Mouse (Mus musculus): ENCODE results near the gene Tectb. TPM values are rescaled to one million over a fixed set of nuclear protein-coding genes. Genes with fewer than 3 reads are reported as not detected.
"Not testable (repeated sequence)": the region's sequence is repeated elsewhere in the genome, so short reads cannot be mapped to it uniquely, and the experiment has no call there.

The Tectb gene
- total and polyA plus RNA-seq, 3 experiments, result 0.11 TPM; not detected in 2

GRCm38 (mm10) chr19:55147568-55147967 is 33.0 kb upstream of the Tectb start:
- Histone ChIP-seq H3K9me3 (replicated peaks) (no peaks in the 10 kb centered on the region), H3K4me1 (ENCODE audit: insufficient read depth, low read depth, low read length) (no peaks in the 10 kb centered on the region), H3K27me3 (ENCODE audit: insufficient read depth, low read length) (peaks cover 23% of the 10 kb centered on the region), H3K4me3 (ENCODE audit: low read depth, low read length) (no peak overlapping the region), H3K36me3 (replicated peaks) (no peaks in the 10 kb centered on the region)
- no peak for TF ChIP-seq POLR2AphosphoS5 (IDR thresholded peaks at IDR 0.05; ENCODE audit: insufficient replicate concordance, low read depth, low read length)
- no peak for TF ChIP-seq GATA1 (IDR thresholded peaks at IDR 0.05; ENCODE audit: borderline replicate concordance, low read length)
- no peak for TF ChIP-seq TAL1 (conservative IDR thresholded peaks at IDR 0.05; ENCODE audit: low read depth, low read length)
- TF ChIP-seq GATA2 (IDR thresholded peaks at IDR 0.05; ENCODE audit: borderline replicate concordance, low read depth, low read length), result no peak
- no peak for TF ChIP-seq CTCF (IDR thresholded peaks at IDR 0.05; ENCODE audit: low read depth, low read length)
- DNase-seq (ENCODE audit: low spot score) (no peak), ATAC-seq (ENCODE audit: extremely low read depth, insufficient number of reproducible peaks, low FRiP score, poor library complexity, severe bottlenecking) (no peak)

DNA sequence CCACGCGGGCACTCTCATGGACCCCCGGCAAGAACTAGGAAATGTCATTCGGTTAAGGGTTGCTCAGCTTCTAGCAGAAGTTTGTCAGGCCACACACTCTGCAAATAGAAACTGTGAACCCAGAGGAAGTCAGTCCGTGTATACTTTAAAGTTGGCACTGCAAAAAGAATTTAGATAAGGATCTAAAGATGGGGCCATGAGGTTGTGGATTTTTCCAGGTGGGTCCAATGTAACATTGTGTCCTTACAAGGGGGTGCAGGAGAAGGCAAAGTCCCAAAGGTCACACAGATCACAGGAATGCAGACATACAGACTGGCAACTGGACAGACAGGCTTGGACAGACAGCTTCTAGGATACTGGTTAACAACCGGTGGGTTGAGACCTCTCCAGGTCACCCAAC is 32.4 kb upstream of the Tectb start:
- TF ChIP-seq GATA2 (IDR thresholded peaks at IDR 0.05; ENCODE audit: borderline replicate concordance, low read depth, low read length), result no peak
- TF ChIP-seq CTCF (IDR thresholded peaks at IDR 0.05; ENCODE audit: low read depth, low read length), result no peak
- no peak for TF ChIP-seq GATA1 (IDR thresholded peaks at IDR 0.05; ENCODE audit: borderline replicate concordance, low read length)
- TF ChIP-seq POLR2AphosphoS5 (IDR thresholded peaks at IDR 0.05; ENCODE audit: insufficient replicate concordance, low read depth, low read length), result no peak
- TF ChIP-seq TAL1 (conservative IDR thresholded peaks at IDR 0.05; ENCODE audit: low read depth, low read length), result no peak
- H3K27me3 ChIP-seq (ENCODE audit: insufficient read depth, low read length), result peaks cover 23% of the 10 kb centered on the region
- no peak for DNase-seq (ENCODE audit: low spot score)
- no peaks in the 10 kb centered on the region for H3K36me3 ChIP-seq (replicated peaks)
- H3K4me3 ChIP-seq (ENCODE audit: low read depth, low read length), result no peak overlapping the region
- no peak for ATAC-seq (ENCODE audit: extremely low read depth, insufficient number of reproducible peaks, low FRiP score, poor library complexity, severe bottlenecking)
- no peaks in the 10 kb centered on the region for H3K9me3 ChIP-seq (replicated peaks)
- H3K4me1 ChIP-seq (ENCODE audit: insufficient read depth, low read depth, low read length), result no peaks in the 10 kb centered on the region

DNA sequence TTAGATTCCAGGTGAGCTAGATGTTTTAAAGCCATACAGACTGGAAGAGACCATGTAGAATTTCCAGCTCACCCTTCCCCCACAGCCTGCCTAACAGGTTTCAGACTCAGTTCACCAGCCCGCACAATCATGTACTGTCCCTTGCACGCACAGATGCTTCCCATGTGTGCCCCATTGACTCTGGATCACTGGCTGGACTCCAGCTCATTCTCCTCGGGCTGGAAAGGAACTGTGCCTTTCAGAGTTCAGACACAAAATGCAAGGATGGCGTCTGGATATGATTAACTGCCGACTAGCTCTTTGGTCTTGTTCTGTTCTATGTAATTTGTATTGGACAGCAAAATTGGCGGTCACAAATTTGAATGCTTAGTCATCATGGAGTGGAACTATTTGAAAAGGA is 30.9 kb upstream of the Tectb start:
- TF ChIP-seq GATA2 (IDR thresholded peaks at IDR 0.05; ENCODE audit: borderline replicate concordance, low read depth, low read length), result no peak
- TF ChIP-seq CTCF (IDR thresholded peaks at IDR 0.05; ENCODE audit: low read depth, low read length), result no peak
- TF ChIP-seq POLR2AphosphoS5 (IDR thresholded peaks at IDR 0.05; ENCODE audit: insufficient replicate concordance, low read depth, low read length), result no peak
- no peak for TF ChIP-seq GATA1 (IDR thresholded peaks at IDR 0.05; ENCODE audit: borderline replicate concordance, low read length)
- no peak for TF ChIP-seq TAL1 (conservative IDR thresholded peaks at IDR 0.05; ENCODE audit: low read depth, low read length)
- H3K9me3 ChIP-seq (replicated peaks), result no peaks in the 10 kb centered on the region
- H3K4me1 ChIP-seq (ENCODE audit: insufficient read depth, low read depth, low read length), result no peaks in the 10 kb centered on the region
- ATAC-seq (ENCODE audit: extremely low read depth, insufficient number of reproducible peaks, low FRiP score, poor library complexity, severe bottlenecking), result no peak
- DNase-seq (ENCODE audit: low spot score), result no peak
- H3K4me3 ChIP-seq (ENCODE audit: low read depth, low read length), result no peak overlapping the region
- peaks cover 16% of the 10 kb centered on the region for H3K27me3 ChIP-seq (ENCODE audit: insufficient read depth, low read length)
- no peaks in the 10 kb centered on the region for H3K36me3 ChIP-seq (replicated peaks)

DNA sequence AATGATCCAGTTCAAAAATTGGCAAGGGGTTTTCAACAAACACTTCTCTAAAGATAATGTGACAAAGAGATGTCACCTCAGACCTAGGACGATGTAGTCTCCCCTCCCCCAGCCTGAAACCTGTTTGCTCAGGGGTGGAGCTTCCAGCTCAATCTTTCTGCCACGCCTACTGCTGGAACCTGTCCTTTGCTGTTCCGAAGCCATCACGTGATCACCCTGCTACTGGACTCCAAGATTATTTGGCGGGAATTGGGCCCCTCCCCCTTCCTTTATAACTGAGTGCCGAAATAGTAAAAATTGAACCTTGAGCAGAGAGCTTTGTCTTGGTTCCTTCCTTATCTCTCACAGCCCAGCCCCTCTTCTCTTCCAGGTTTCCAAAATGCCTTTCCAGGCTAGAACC is 28.3 kb upstream of the Tectb start:
- H3K36me3 ChIP-seq (replicated peaks); H3K4me1 ChIP-seq (ENCODE audit: insufficient read depth, low read depth, low read length); DNase-seq (ENCODE audit: low spot score); ATAC-seq (ENCODE audit: extremely low read depth, insufficient number of reproducible peaks, low FRiP score, poor library complexity, severe bottlenecking); H3K9me3 ChIP-seq (replicated peaks); H3K4me3 ChIP-seq (ENCODE audit: low read depth, low read length): not testable (repeated sequence)
- H3K27me3 ChIP-seq (ENCODE audit: insufficient read depth, low read length), result peaks cover 12% of the 10 kb centered on the region

DNA sequence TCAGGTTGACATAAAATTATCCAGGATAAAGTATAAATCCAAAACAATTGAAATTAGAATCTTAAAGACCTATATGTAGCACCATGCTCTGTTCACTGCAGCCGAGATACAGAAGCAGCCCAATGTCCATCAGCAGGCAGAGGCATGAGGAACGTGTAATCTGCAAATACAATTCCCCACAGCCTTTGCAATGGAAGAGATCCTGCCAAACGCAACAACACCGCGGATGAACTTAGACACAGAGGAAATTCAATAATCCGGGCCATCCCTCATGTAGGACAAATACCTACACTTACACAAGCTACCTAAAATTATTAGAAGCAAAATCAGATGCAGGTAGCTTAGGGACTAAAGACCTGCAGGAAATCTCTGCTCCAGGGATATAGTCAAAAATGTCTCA is 27.6 kb upstream of the Tectb start:
- TF ChIP-seq POLR2AphosphoS5 (IDR thresholded peaks at IDR 0.05; ENCODE audit: insufficient replicate concordance, low read depth, low read length) (no peak), CTCF (IDR thresholded peaks at IDR 0.05; ENCODE audit: low read depth, low read length) (no peak), GATA1 (IDR thresholded peaks at IDR 0.05; ENCODE audit: borderline replicate concordance, low read length) (no peak), GATA2 (IDR thresholded peaks at IDR 0.05; ENCODE audit: borderline replicate concordance, low read depth, low read length) (no peak), TAL1 (conservative IDR thresholded peaks at IDR 0.05; ENCODE audit: low read depth, low read length) (no peak)
- Histone ChIP-seq H3K9me3 (replicated peaks) (no peaks in the 10 kb centered on the region), H3K4me3 (ENCODE audit: low read depth, low read length) (no peak overlapping the region), H3K36me3 (replicated peaks) (no peaks in the 10 kb centered on the region), H3K4me1 (ENCODE audit: insufficient read depth, low read depth, low read length) (no peaks in the 10 kb centered on the region), H3K27me3 (ENCODE audit: insufficient read depth, low read length) (peaks cover 10% of the 10 kb centered on the region)
- DNase-seq (ENCODE audit: low spot score) (no peak), ATAC-seq (ENCODE audit: extremely low read depth, insufficient number of reproducible peaks, low FRiP score, poor library complexity, severe bottlenecking) (no peak)

DNA sequence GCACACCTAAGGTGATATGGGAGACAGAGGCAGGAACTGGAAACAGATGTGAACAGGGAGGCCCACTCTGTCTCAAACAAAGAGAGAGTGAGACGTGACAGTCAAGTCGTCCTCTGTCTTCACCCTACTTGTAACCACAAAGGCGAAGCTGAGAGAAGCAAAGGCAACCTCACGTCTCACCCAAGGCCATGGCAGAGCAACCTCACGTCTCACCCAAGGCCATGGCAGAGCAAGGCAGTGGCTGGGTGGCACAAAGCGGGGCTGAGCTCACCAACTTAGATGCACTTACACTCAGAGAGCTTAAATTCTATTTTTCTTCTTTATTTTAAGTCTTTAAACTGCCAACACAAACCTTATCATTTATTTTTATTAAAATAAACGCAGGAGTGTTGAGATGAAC is 23.5 kb upstream of the Tectb start:
- DNase-seq (ENCODE audit: low spot score) (no peak), ATAC-seq (ENCODE audit: extremely low read depth, insufficient number of reproducible peaks, low FRiP score, poor library complexity, severe bottlenecking) (no peak)
- H3K36me3 ChIP-seq (replicated peaks), result no peaks in the 10 kb centered on the region
- peaks cover 5% of the 10 kb centered on the region; the same call in 1 of the 2 replicates for H3K27me3 ChIP-seq (ENCODE audit: insufficient read depth, low read length)
- no peaks in the 10 kb centered on the region for H3K4me1 ChIP-seq (ENCODE audit: insufficient read depth, low read depth, low read length)
- H3K9me3 ChIP-seq (replicated peaks), result no peaks in the 10 kb centered on the region
- TF ChIP-seq TAL1 (conservative IDR thresholded peaks at IDR 0.05; ENCODE audit: low read depth, low read length) (no peak), GATA2 (IDR thresholded peaks at IDR 0.05; ENCODE audit: borderline replicate concordance, low read depth, low read length) (no peak), POLR2AphosphoS5 (IDR thresholded peaks at IDR 0.05; ENCODE audit: insufficient replicate concordance, low read depth, low read length) (no peak), GATA1 (IDR thresholded peaks at IDR 0.05; ENCODE audit: borderline replicate concordance, low read length) (no peak), CTCF (IDR thresholded peaks at IDR 0.05; ENCODE audit: low read depth, low read length) (no peak)
- H3K4me3 ChIP-seq (ENCODE audit: low read depth, low read length), result no peak overlapping the region

DNA sequence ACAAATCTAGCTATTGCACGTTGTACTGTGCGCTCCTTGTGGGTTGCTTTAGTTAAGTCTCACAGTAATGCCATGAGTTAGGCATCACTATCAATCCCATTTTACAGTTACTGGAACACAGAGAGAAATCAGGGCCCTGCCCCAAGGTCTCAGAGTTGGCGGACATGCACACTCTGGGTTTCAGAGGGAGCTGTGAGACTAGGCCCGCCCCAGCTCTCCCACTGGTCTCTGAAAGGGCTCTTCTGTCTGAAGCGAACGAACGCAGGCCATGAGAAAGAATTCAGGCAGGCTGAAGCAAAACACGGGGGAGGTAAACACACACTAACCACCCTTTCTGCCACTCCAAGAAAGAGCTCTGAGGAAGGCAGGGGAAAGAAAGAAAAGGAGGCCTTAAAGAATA is 21.9 kb upstream of the Tectb start:
- TF ChIP-seq GATA2 (IDR thresholded peaks at IDR 0.05; ENCODE audit: borderline replicate concordance, low read depth, low read length) (no peak), TAL1 (conservative IDR thresholded peaks at IDR 0.05; ENCODE audit: low read depth, low read length) (no peak), POLR2AphosphoS5 (IDR thresholded peaks at IDR 0.05; ENCODE audit: insufficient replicate concordance, low read depth, low read length) (no peak)
- no peak overlapping the region for H3K4me3 ChIP-seq (ENCODE audit: low read depth, low read length)
- no peaks in the 10 kb centered on the region for H3K9me3 ChIP-seq (replicated peaks)
- DNase-seq (ENCODE audit: low spot score) (no peak), ATAC-seq (ENCODE audit: extremely low read depth, insufficient number of reproducible peaks, low FRiP score, poor library complexity, severe bottlenecking) (no peak)
- H3K4me1 ChIP-seq (ENCODE audit: insufficient read depth, low read depth, low read length), result no peaks in the 10 kb centered on the region
- H3K27me3 ChIP-seq (ENCODE audit: insufficient read depth, low read length), result peaks cover 5% of the 10 kb centered on the region; the same call in 1 of the 2 replicates
- no peaks in the 10 kb centered on the region for H3K36me3 ChIP-seq (replicated peaks)

Measured in G1E (cell line).